ENCODE assay signal across 9 mouse cellular contexts in the genomic region with DNA sequence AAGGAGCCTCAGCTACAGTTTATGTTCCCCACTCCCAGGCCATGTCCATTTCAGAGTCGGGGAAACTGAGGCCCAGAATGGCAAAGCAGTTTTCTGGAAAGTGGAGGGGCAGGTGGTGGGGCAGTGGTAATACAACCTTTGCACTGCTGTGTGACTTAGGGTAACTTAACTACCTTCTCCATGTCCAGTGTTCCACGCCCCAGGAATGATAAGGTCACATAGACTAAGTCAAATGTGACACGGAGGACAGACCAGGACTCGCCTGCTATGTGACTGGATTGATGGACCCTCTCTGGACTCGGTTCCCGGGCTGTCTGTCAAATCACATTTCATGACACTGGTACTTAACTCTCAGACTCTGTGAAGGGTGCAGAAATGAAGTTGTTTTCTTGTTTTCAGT. TPM values are rescaled to one million over a fixed set of nuclear protein-coding genes. Genes with fewer than 3 reads are reported as not detected.
DNase-seq lines count a peak whose midpoint lies in the region; ATAC-seq and TF ChIP-seq lines count a peak whose summit lies in the region.
"Had no signal": no experiment of that assay in that cellular context is flagged by ENCODE, and none has a peak within 500 bp of the region (broad histone marks: within the 10 kb centered on the region; RNA-seq: fewer than 3 reads in every experiment).

No protein-coding gene starts in this region.

- H3K36me3 ChIP-seq in embryonic facial prominence, embryonic 11.5 days (replicated peaks; ENCODE audit: control insufficient read depth, insufficient read depth, low read depth, low read length) = no peaks in the 10 kb centered on the region
- H3K36me3 ChIP-seq in hindbrain, embryonic 15.5 days = no peaks in the 10 kb centered on the region
- no peaks in the 10 kb centered on the region for H3K36me3 ChIP-seq in midbrain, embryonic 15.5 days (replicated peaks)

- H3K27ac ChIP-seq in layer of hippocampus, adult 2 months = no peak overlapping the region
- H3K27ac ChIP-seq in embryonic facial prominence, embryonic 11.5 days (replicated peaks; ENCODE audit: low read depth, low read length) = no peak overlapping the region
- H3K27ac ChIP-seq in hindbrain, embryonic 15.5 days (replicated peaks) = no peak overlapping the region
- no peak overlapping the region for H3K27ac ChIP-seq in midbrain, embryonic 15.5 days

- no peak for DNase-seq in layer of hippocampus, adult 2 months (ENCODE audit: low spot score in 2 of 2)
- no peak for DNase-seq in layer of hippocampus, adult 18-20 months (ENCODE audit: low spot score in 2 of 2)
- no peak for DNase-seq in embryonic facial prominence, embryonic 11.5 days (ENCODE audit: low spot score)
- no peak for DNase-seq in T-cell, adult 2 months (ENCODE audit: low spot score)
- DNase-seq in layer of hippocampus, postnatal 25 days (ENCODE audit: extremely low spot score in 1 of 2, low spot score in 1 of 2) = no peak
- DNase-seq in ovary, adult 18-20 months (ENCODE audit: low spot score) = no peak

- H3K4me2 ChIP-seq in embryonic facial prominence, embryonic 11.5 days (ENCODE audit: low read depth, low read length) = peak overlapping the region; percentile 2; the same call in 1 of the 2 replicates
- H3K4me2 ChIP-seq in hindbrain, embryonic 15.5 days = peak overlapping the region; percentile 48
- peak overlapping the region; percentile 54 for H3K4me2 ChIP-seq in midbrain, embryonic 15.5 days

- H3K9ac ChIP-seq in embryonic facial prominence, embryonic 11.5 days (replicated peaks; ENCODE audit: low read length) = no peak overlapping the region
- H3K9ac ChIP-seq in hindbrain, embryonic 15.5 days = no peak overlapping the region
- no peak overlapping the region for H3K9ac ChIP-seq in midbrain, embryonic 15.5 days

- H3K4me1 ChIP-seq in embryonic facial prominence, embryonic 11.5 days (ENCODE audit: control insufficient read depth, insufficient read depth, low read length) = no peaks in the 10 kb centered on the region
- peaks cover 14% of the 10 kb centered on the region for H3K4me1 ChIP-seq in hindbrain, embryonic 15.5 days (replicated peaks)
- H3K4me1 ChIP-seq in midbrain, embryonic 15.5 days = peaks cover 13% of the 10 kb centered on the region

- H3K27me3 ChIP-seq in embryonic facial prominence, embryonic 11.5 days (ENCODE audit: control insufficient read depth, insufficient read depth, low read length) = no peaks in the 10 kb centered on the region
- H3K27me3 ChIP-seq in hindbrain, embryonic 15.5 days = no peaks in the 10 kb centered on the region
- no peaks in the 10 kb centered on the region for H3K27me3 ChIP-seq in midbrain, embryonic 15.5 days (replicated peaks)

- H3K9me3 ChIP-seq in embryonic facial prominence, embryonic 11.5 days (replicated peaks; ENCODE audit: control insufficient read depth, low read length) = no peaks in the 10 kb centered on the region
- H3K9me3 ChIP-seq in hindbrain, embryonic 15.5 days = no peaks in the 10 kb centered on the region
- H3K9me3 ChIP-seq in midbrain, embryonic 15.5 days = no peaks in the 10 kb centered on the region

- no peak for ATAC-seq in embryonic facial prominence, embryonic 11.5 days (replicated peaks; ENCODE audit: insufficient number of reproducible peaks, low FRiP score, low TSS enrichment, low read depth)
- no peak for ATAC-seq in hindbrain, embryonic 15.5 days (ENCODE audit: low FRiP score, low read depth)
- no peak for ATAC-seq in midbrain, embryonic 15.5 days (replicated peaks)

- peak overlapping the region; percentile 56 for H3K4me3 ChIP-seq in layer of hippocampus, adult 2 months
- H3K4me3 ChIP-seq in embryonic facial prominence, embryonic 11.5 days (ENCODE audit: low read depth, low read length) = no peak overlapping the region
- no peak overlapping the region; the same call in 1 of the 2 replicates for H3K4me3 ChIP-seq in hindbrain, embryonic 15.5 days
- H3K4me3 ChIP-seq in midbrain, embryonic 15.5 days = no peak overlapping the region

- no peak for TF ChIP-seq CTCF in layer of hippocampus, adult 2 months (conservative IDR thresholded peaks at IDR 0.05)

- WGBS in embryonic facial prominence, embryonic 11.5 days = 82% methylated on average over 6 of the region's 6 CpGs
- WGBS in hindbrain, embryonic 15.5 days = 84% methylated on average over 6 of the region's 6 CpGs
- WGBS in midbrain, embryonic 15.5 days = 82% methylated on average over 6 of the region's 6 CpGs

RNA-seq across cellular contexts. Expression of a gene that starts 0.7 kb away (rescaled TPM):
- 1 to 10 TPM in 1 of 2 experiments, under 1 TPM in 1; 0.26 to 1.4 TPM for total RNA-seq in layer of hippocampus, adult 2 months (2021)
- under 1 TPM; 0.35 to 0.46 TPM for total RNA-seq in layer of hippocampus, adult 18-20 months (2021)
- polyA plus RNA-seq in embryonic facial prominence, embryonic 11.5 days (2014; fragmentation: Nextera tagmentation; extraction: Ambion mirVana) = 0.24 and 0.27 TPM in 2 replicates
- 0.32 and 0.46 TPM in 2 replicates for polyA plus RNA-seq in hindbrain, embryonic 15.5 days (2015; fragmentation: Nextera tagmentation; extraction: Ambion mirVana)
- polyA plus RNA-seq in midbrain, embryonic 15.5 days (2015; fragmentation: Nextera tagmentation; extraction: Ambion mirVana) = 0.31 and 0.41 TPM in 2 replicates
- 1 to 10 TPM in 1 of 2 experiments, under 1 TPM in 1; 0.81 to 1.3 TPM for total RNA-seq in layer of hippocampus, postnatal 25 days (2021)

RNA-seq across cellular contexts. Expression of a gene that starts 17.7 kb away (rescaled TPM):
- total RNA-seq in layer of hippocampus, adult 2 months (2021) = not detected
- total RNA-seq in layer of hippocampus, adult 18-20 months (2021) = not detected
- polyA plus RNA-seq in embryonic facial prominence, embryonic 11.5 days (2014; fragmentation: Nextera tagmentation; extraction: Ambion mirVana) = not detected in 2 replicates
- 0.39 and 0.72 TPM in 2 replicates for polyA plus RNA-seq in hindbrain, embryonic 15.5 days (2015; fragmentation: Nextera tagmentation; extraction: Ambion mirVana)
- 0.23 and 0.28 TPM in 2 replicates for polyA plus RNA-seq in midbrain, embryonic 15.5 days (2015; fragmentation: Nextera tagmentation; extraction: Ambion mirVana)
- not detected for total RNA-seq in layer of hippocampus, postnatal 25 days (2021)
- polyA plus RNA-seq: gonadal fat pad, adult 2 months had no signal

RNA-seq across cellular contexts. Expression of a gene that starts 34.1 kb away (rescaled TPM):
- not detected for total RNA-seq in layer of hippocampus, adult 2 months (2021)
- not detected for total RNA-seq in layer of hippocampus, adult 18-20 months (2021)
- polyA plus RNA-seq in embryonic facial prominence, embryonic 11.5 days (2014; fragmentation: Nextera tagmentation; extraction: Ambion mirVana) = not detected in 2 replicates
- polyA plus RNA-seq in hindbrain, embryonic 15.5 days (2015; fragmentation: Nextera tagmentation; extraction: Ambion mirVana) = not detected in 2 replicates
- polyA plus RNA-seq in midbrain, embryonic 15.5 days (2015; fragmentation: Nextera tagmentation; extraction: Ambion mirVana) = not detected in 2 replicates
- total RNA-seq in layer of hippocampus, postnatal 25 days (2021) = not detected
- polyA plus RNA-seq: gonadal fat pad, adult 2 months had no signal

RNA-seq across cellular contexts. Expression of a gene that starts 35.6 kb away (rescaled TPM):
- total RNA-seq in layer of hippocampus, adult 2 months (2021) = not detected
- total RNA-seq in layer of hippocampus, adult 18-20 months (2021) = not detected
- polyA plus RNA-seq in embryonic facial prominence, embryonic 11.5 days (2014; fragmentation: Nextera tagmentation; extraction: Ambion mirVana) = not detected in 2 replicates
- 1.1 TPM in 2 replicates for polyA plus RNA-seq in hindbrain, embryonic 15.5 days (2015; fragmentation: Nextera tagmentation; extraction: Ambion mirVana)
- polyA plus RNA-seq in midbrain, embryonic 15.5 days (2015; fragmentation: Nextera tagmentation; extraction: Ambion mirVana) = 0.81 and 1.0 TPM in 2 replicates
- total RNA-seq in layer of hippocampus, postnatal 25 days (2021) = not detected

RNA-seq across cellular contexts. Expression of a gene that starts 48.2 kb away (rescaled TPM):
- total RNA-seq in layer of hippocampus, adult 2 months (2021) = not detected
- total RNA-seq in layer of hippocampus, adult 18-20 months (2021) = not detected
- not detected in 2 replicates for polyA plus RNA-seq in embryonic facial prominence, embryonic 11.5 days (2014; fragmentation: Nextera tagmentation; extraction: Ambion mirVana)
- polyA plus RNA-seq in hindbrain, embryonic 15.5 days (2015; fragmentation: Nextera tagmentation; extraction: Ambion mirVana) = not detected in 2 replicates
- polyA plus RNA-seq in midbrain, embryonic 15.5 days (2015; fragmentation: Nextera tagmentation; extraction: Ambion mirVana) = not detected in 2 replicates
- total RNA-seq in layer of hippocampus, postnatal 25 days (2021) = not detected
- polyA plus RNA-seq: gonadal fat pad, adult 2 months had no signal

Comparison
In these comparisons a context has a peak if more than half of its experiments do, and no peak if none do; other contexts are left out.
1. H3K4me2 ChIP-seq: peak in every context shown above with its lines; median percentile 54 in midbrain, embryonic 15.5 days; 48 in hindbrain, embryonic 15.5 days; 2 in embryonic facial prominence, embryonic 11.5 days.